Mouse (Mus musculus) brain, embryonic 14.5 days (tissue): ENCODE measurements at regions not wholly inside any gene's neighbourhood (a gene's known extent, or its start where the extent isn't known, plus 50 kb on each side); places are given as distances from the start of the nearest gene placed in this dataset.

Experiments used
- CTCF ChIP-seq: fragments of 200-500 bp; IDR thresholded peaks from 2 replicates; pipeline ENCODE4 v1.5.1; 2012; ENCODE audit warnings: inconsistent platforms, mild to moderate bottlenecking, moderate library complexity, borderline replicate concordance; ENCODE audit not compliant: insufficient read depth, insufficient read length; ENCODE audit errors: extremely low read depth
- POLR2A ChIP-seq: fragments of 200-500 bp; IDR thresholded peaks from 2 replicates; pipeline ENCODE4 v1.6.1; 2012; ENCODE audit warnings: mild to moderate bottlenecking, inconsistent platforms, borderline replicate concordance; ENCODE audit not compliant: poor library complexity, insufficient read depth, insufficient read length, severe bottlenecking; ENCODE audit errors: extremely low read depth

DNA sequence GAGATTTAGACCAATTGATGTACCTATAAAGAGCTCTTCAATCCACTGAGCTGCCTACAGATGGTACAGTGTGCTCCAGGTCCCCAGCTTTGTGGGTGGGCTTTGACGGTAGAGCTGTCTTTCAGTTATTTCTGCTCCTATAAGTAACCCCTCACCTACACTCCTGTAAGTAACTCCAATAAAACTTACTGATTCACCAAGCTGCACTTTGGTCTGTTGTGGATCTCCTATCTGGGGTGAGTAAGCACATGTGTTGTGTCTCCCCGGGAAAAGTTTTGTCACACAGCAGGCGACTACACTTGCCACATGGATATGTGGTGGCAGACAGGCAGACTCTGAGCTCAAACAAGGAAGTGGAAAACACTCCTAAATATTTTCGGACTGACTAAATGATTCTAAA is 70.4 kb upstream of the Tmem150c start:
- TF ChIP-seq POLR2A, result no peak
- TF ChIP-seq CTCF, result no peak
